Mouse (Mus musculus) testis, adult 2 months (tissue): ENCODE results near the gene Gadd45g.

Experiments used
- CTCF ChIP-seq: fragments of 200-500 bp; IDR thresholded peaks from 2 replicates; pipeline ENCODE4 v1.5.1; 2012; ENCODE audit warnings: low read depth, mild to moderate bottlenecking, inconsistent platforms, low read length, moderate library complexity; ENCODE audit not compliant: control insufficient read depth, insufficient read depth, insufficient replicate concordance
- POLR2A ChIP-seq: fragments of 200-500 bp; IDR thresholded peaks from 2 replicates; pipeline ENCODE4 v1.6.1; 2012; ENCODE audit warnings: low read depth, mild to moderate bottlenecking, inconsistent platforms, low read length, moderate library complexity; ENCODE audit not compliant: control insufficient read depth

DNA sequence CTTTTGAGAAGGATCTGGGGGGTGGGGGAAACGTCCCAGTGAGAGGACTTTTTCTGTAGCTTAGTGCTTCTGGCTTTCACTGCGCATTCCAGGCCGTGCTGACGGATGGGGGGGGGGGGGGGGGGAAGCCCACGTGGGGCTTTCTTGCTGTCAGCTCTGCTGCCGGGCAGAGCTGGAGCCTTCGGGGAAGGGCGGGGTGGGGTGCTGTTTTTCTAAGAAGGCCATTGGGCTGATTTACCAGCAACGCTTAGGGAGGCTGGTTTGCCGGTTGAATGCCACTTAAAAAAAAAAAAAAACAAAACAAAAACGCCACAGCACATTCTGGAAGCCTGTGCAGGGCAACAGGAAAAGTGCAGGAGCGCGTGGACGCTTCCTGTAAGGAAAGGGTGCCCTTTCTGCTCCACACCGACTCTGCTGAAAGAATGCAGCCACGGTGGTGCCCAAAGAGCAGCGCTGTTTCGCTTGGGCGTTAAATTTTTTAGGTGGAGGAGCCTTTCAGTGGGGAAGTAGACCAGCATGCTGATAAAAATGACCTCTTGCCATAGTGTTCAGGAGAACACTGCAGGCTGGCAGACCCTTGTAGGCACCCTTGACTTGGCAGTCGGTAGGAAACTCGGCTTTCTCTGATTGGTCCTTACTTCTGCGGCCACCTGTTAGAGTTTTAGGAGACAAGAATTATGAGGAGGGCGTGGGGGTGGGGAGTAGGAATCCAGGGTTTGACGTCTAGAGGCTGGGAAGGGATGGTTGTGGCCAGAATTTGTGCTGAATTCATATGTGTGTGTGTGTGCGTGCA lies 3.0 kb downstream of the Gadd45g start:
- TF ChIP-seq CTCF (no peak), POLR2A (0 out of 2 replicates have a peak, but pooled peaks have one; percentile 11)
